Mouse (Mus musculus): ENCODE data around the gene Ndufv3. TPM values are rescaled to one million over a fixed set of nuclear protein-coding genes. Genes with fewer than 3 reads are reported as not detected.

The Ndufv3 gene
- total and polyA plus RNA-seq, 2 experiments = 152 to 269 TPM

DNA sequence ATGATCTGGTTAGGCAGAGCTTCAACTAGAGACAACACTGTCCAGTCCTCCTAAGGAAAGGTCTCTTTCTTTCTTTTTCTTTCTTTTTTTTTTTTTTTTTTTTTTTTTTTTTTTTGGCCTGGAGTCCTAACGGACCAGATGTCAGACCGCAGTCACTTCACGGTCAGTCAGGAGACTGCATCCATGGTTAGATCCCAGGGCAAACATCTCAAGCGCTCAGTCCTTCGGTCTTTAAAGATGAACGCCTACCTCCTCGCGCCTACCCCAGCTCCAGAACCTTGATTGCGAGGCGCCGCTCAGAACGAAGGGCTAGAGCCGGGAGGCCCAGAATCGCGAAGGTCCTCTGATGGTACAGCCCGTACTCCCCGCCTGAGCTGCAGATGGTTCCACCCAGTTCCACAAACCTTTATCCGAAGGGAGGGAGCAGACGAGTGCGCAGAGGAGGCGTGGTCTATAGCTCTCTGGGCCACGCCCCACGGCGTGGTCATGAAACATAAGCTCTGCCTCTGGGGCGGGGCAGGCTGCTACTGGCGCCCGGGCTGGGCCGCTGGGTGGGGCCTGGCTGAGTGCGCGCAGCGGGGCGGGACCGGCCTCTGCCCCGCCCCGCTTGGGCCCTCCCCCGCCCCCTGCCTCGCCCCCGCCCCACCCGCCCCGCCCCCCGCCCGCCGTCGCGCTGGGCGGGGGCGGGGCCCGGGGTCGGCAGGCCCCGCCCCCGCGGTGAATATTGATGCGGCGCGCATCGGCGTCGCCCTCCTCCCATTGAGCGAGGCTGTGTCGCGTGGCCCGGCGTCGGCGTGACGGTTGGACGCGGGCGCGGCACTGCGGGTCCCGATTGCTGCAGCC, 44.3 kb downstream of the Ndufv3 start, which contains the start of gene Pknox1:
TSS of gene Pknox1 (plus strand) at position 720 of the 843 bp plus-strand sequence.
- H3K79me2 ChIP-seq (ENCODE audit: control insufficient read depth, insufficient read depth, low read length) = peaks cover 26% of the 10 kb centered on the region
- WGBS = under 1% methylated on average over 62 of the region's 72 CpGs
- H3K27ac ChIP-seq (replicated peaks; ENCODE audit: insufficient read depth, low read depth, low read length) = peak within 1 kb of the TSS; percentile 89
- peak within 1 kb of the TSS; percentile 100 for H3K4me3 ChIP-seq (ENCODE audit: insufficient read depth, low read depth, low read length)
- DNase-seq (ENCODE audit: extremely low read depth, low read depth, low spot score) = peak; percentile 97
- peak within 1 kb of the TSS; percentile 100 for H3K9ac ChIP-seq (ENCODE audit: low read depth, low read length)
- TF ChIP-seq CTCF (IDR thresholded peaks at IDR 0.05; ENCODE audit: low read depth, low read length) (no peak), POLR2A (IDR thresholded peaks at IDR 0.05; ENCODE audit: extremely low read depth, insufficient read depth, low read length) (peak; percentile 75)
- H3K36me3 ChIP-seq (ENCODE audit: control insufficient read depth, insufficient read depth, low read length) = no peaks in the 10 kb centered on the region
- H3K27me3 ChIP-seq (ENCODE audit: control insufficient read depth, insufficient read depth, low read length) = no peaks in the 10 kb centered on the region
- H3K4me1 ChIP-seq (ENCODE audit: control insufficient read depth, insufficient read depth, low read length) = peaks cover 15% of the 10 kb centered on the region

DNA sequence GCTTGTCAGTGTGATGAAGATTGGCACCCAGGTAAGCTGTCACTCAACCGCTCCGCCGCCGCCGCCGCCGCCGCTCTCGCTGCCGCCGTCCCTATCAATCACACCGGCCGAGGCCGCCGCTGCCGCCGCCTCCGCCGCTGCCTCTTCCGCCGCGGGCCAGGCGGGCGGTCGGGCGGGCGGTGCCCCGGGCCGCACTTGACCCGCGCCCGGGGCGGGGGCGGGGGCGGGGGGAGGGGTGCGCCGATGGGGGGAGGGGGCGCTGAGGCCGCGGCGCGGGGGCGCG, 44.9 kb downstream of the Ndufv3 start:
- Histone ChIP-seq H3K79me2 (ENCODE audit: control insufficient read depth, insufficient read depth, low read length) (peaks cover 29% of the 10 kb centered on the region), H3K27ac (replicated peaks; ENCODE audit: insufficient read depth, low read depth, low read length) (peak overlapping the region; percentile 86), H3K4me1 (ENCODE audit: control insufficient read depth, insufficient read depth, low read length) (peaks cover 15% of the 10 kb centered on the region), H3K36me3 (ENCODE audit: control insufficient read depth, insufficient read depth, low read length) (no peaks in the 10 kb centered on the region), H3K9ac (ENCODE audit: low read depth, low read length) (peak overlapping the region; percentile 100), H3K4me3 (ENCODE audit: insufficient read depth, low read depth, low read length) (peak overlapping the region; percentile 100), H3K27me3 (ENCODE audit: control insufficient read depth, insufficient read depth, low read length) (no peaks in the 10 kb centered on the region)
- DNase-seq (ENCODE audit: extremely low read depth, low read depth, low spot score) = no peak
- 1% methylated on average over 24 of the region's 44 CpGs for WGBS
- TF ChIP-seq POLR2A (IDR thresholded peaks at IDR 0.05; ENCODE audit: extremely low read depth, insufficient read depth, low read length) (peak; percentile 50; the same call in 1 of the 2 replicates), CTCF (IDR thresholded peaks at IDR 0.05; ENCODE audit: low read depth, low read length) (no peak)

DNA sequence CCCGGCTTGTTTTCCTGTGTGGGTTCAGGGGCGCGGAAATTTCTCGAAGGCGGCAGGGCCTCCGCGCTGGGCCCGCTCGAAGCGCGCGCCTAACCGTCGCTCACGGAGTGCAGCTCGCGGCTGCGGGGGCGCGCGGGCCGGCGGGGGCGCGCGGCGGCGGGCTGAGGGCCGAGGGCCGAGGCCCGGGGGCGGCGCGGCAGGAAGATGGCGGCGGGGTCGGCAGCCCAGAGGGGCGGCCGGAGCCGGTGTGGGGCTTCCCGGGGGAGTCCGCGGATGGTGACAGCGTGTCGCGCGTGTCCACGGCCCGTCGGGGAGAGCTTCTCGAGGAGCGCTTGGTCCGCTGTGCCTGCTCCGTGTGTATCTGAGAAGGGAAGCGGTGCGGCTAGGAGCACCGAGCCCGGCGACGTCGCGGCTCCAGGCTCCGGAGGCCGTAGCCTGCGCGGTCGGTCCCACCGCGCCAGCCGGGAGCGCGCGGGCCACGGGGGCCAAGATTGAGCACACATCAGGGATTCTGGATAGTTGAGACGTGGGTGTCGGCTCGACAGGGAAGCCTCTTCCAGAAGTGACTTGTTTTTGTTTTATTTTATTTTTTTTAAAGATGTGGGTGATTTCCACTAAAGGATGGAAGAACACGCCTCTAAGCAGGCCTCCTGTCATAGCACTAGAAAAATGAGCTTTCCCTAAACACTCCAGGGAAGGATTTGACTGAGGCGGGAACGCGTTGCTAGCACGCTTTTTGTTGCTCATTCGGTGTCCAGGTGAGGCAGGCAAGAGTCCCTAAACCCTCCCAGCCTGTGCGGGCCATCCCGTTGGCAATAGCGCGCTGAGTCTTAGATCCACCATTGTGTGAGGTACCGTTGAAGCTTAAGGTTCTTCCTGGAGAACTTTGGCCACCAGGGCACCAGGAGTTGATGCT, 45.5 kb downstream of the Ndufv3 start:
- WGBS = 2% methylated on average over 78 of the region's 88 CpGs
- H3K4me1 ChIP-seq (ENCODE audit: control insufficient read depth, insufficient read depth, low read length) = peaks cover 15% of the 10 kb centered on the region
- peaks cover 29% of the 10 kb centered on the region for H3K79me2 ChIP-seq (ENCODE audit: control insufficient read depth, insufficient read depth, low read length)
- H3K27me3 ChIP-seq (ENCODE audit: control insufficient read depth, insufficient read depth, low read length) = no peaks in the 10 kb centered on the region
- TF ChIP-seq CTCF (IDR thresholded peaks at IDR 0.05; ENCODE audit: low read depth, low read length) (0 out of 2 replicates have a peak, but pooled peaks have one; percentile 8), POLR2A (IDR thresholded peaks at IDR 0.05; ENCODE audit: extremely low read depth, insufficient read depth, low read length) (no peak)
- no peaks in the 10 kb centered on the region for H3K36me3 ChIP-seq (ENCODE audit: control insufficient read depth, insufficient read depth, low read length)
- peak overlapping the region; percentile 100 for H3K9ac ChIP-seq (ENCODE audit: low read depth, low read length)
- peak overlapping the region; percentile 100 for H3K4me3 ChIP-seq (ENCODE audit: insufficient read depth, low read depth, low read length)
- H3K27ac ChIP-seq (replicated peaks; ENCODE audit: insufficient read depth, low read depth, low read length) = peak overlapping the region; percentile 86
- peak; percentile 35 for DNase-seq (ENCODE audit: extremely low read depth, low read depth, low spot score)

DNA sequence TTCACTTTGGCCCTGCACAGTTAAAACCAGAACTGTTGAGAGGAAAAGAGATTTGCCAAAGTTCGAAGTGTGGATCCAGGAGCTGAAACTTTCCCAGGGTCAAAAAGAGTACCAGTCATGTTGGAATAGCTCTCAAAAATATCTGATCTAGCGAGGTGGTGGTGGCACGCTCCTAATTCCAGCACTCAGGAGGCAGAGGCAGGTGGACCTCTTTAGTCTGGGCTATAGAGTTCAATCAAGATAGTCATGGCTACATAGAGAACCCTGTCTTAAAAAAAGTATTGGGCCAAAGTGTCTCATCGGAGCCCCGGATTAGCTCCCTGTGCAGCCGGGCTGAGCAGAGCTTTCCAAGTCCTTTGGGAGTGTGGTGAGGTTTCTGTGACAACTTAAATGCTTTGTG, 46.4 kb downstream of the Ndufv3 start:
- no peaks in the 10 kb centered on the region for H3K36me3 ChIP-seq (ENCODE audit: control insufficient read depth, insufficient read depth, low read length)
- TF ChIP-seq POLR2A (IDR thresholded peaks at IDR 0.05; ENCODE audit: extremely low read depth, insufficient read depth, low read length) = no peak
- TF ChIP-seq CTCF (IDR thresholded peaks at IDR 0.05; ENCODE audit: low read depth, low read length) = no peak
- H3K9ac ChIP-seq (ENCODE audit: low read depth, low read length) = no peak overlapping the region
- H3K27ac ChIP-seq (replicated peaks; ENCODE audit: insufficient read depth, low read depth, low read length) = no peak overlapping the region
- H3K4me3 ChIP-seq (ENCODE audit: insufficient read depth, low read depth, low read length) = no peak overlapping the region
- H3K27me3 ChIP-seq (ENCODE audit: control insufficient read depth, insufficient read depth, low read length) = no peaks in the 10 kb centered on the region
- peaks cover 15% of the 10 kb centered on the region for H3K4me1 ChIP-seq (ENCODE audit: control insufficient read depth, insufficient read depth, low read length)
- DNase-seq (ENCODE audit: extremely low read depth, low read depth, low spot score) = no peak
- H3K79me2 ChIP-seq (ENCODE audit: control insufficient read depth, insufficient read depth, low read length) = peaks cover 29% of the 10 kb centered on the region
- WGBS = 51% methylated on average over 6 of the region's 6 CpGs

DNA sequence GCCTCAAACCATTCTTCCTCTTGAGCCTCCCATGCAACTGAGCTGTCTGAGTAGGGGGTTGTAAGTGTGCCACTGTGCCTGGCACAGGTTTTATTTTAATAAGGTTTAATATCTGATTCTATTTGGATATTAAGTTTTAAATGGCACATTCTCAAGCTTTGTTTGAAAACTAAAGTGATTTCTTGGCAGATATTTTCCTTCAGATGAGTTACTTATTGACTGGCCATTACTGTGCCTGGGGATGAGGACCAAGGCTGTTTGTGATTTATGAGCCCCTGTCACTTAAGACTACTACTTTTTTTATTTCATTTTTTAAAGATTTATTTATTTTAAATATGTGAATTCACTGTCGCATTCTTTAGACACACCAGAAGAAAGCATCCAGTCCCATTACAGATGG, 49.8 kb downstream of the Ndufv3 start:
- 97% methylated on average over 1 of the region's 1 CpGs for WGBS
- Histone ChIP-seq H3K79me2 (ENCODE audit: control insufficient read depth, insufficient read depth, low read length) (peaks cover 29% of the 10 kb centered on the region), H3K27ac (replicated peaks; ENCODE audit: insufficient read depth, low read depth, low read length) (no peak overlapping the region), H3K9ac (ENCODE audit: low read depth, low read length) (no peak overlapping the region), H3K4me3 (ENCODE audit: insufficient read depth, low read depth, low read length) (no peak overlapping the region), H3K27me3 (ENCODE audit: control insufficient read depth, insufficient read depth, low read length) (no peaks in the 10 kb centered on the region), H3K4me1 (ENCODE audit: control insufficient read depth, insufficient read depth, low read length) (peaks cover 13% of the 10 kb centered on the region), H3K36me3 (ENCODE audit: control insufficient read depth, insufficient read depth, low read length) (no peaks in the 10 kb centered on the region)
- no peak for TF ChIP-seq POLR2A (IDR thresholded peaks at IDR 0.05; ENCODE audit: extremely low read depth, insufficient read depth, low read length)
- TF ChIP-seq CTCF (IDR thresholded peaks at IDR 0.05; ENCODE audit: low read depth, low read length) = no peak
- DNase-seq (ENCODE audit: extremely low read depth, low read depth, low spot score) = no peak
